Mouse (Mus musculus) CH12.LX (cell line): ENCODE results near the gene Ercc1. TPM values are rescaled to one million over a fixed set of nuclear protein-coding genes. Genes with fewer than 3 reads are reported as not detected.
A peak's percentile ranks its signal among the peaks of the same experiment; 100 is the strongest.

Experiments used
- DNase-seq: peaks from one replicate; pipeline ENCODE4 v3.0.0-alpha.2; 2013; ENCODE audit errors: extremely low read depth
- H3K27ac ChIP-seq: 2 replicates; pipeline ENCODE4 v1.5.1; 2012; ENCODE audit warnings: low read depth, mild to moderate bottlenecking, control low read depth, moderate library complexity; ENCODE audit not compliant: insufficient read depth
- H3K27me3 ChIP-seq: replicated peaks from 2 replicates; pipeline ENCODE3; 2012; ENCODE audit warnings: inconsistent platforms
- H3K36me3 ChIP-seq, 2 experiments: replicated peaks in 1 of 2; 2 replicates each; pipeline versions ENCODE3 to v1.6.1; 2012; ENCODE audit warnings: inconsistent platforms in 1 of 2, low read length in 1 of 2, mild to moderate bottlenecking in 1 of 2, mixed read lengths in 1 of 2, moderate library complexity in 1 of 2; ENCODE audit not compliant: control insufficient read depth in 1 of 2, insufficient read depth in 1 of 2
- H3K4me1 ChIP-seq, 2 experiments: 2 replicates each; pipeline ENCODE4 v1.6.1; 2012; ENCODE audit warnings: inconsistent platforms in 1 of 2, moderate library complexity in 1 of 2; ENCODE audit not compliant: insufficient read depth in 2 of 2, control insufficient read depth in 1 of 2
- H3K4me2 ChIP-seq: 2 replicates; pipeline ENCODE4 v1.6.1; 2012; ENCODE audit warnings: low read depth, mild to moderate bottlenecking, control low read depth; ENCODE audit not compliant: poor library complexity, insufficient read depth, severe bottlenecking
- H3K4me3 ChIP-seq, 3 experiments: fragments of 150-350 bp in 1 of 3; sonication (generic) in 1 of 3; replicated peaks in 1 of 3; 2 replicates each; pipeline versions ENCODE3 to v1.5.1; 2011 to 2012; ENCODE audit warnings: low read depth in 2 of 3, low read length in 2 of 3, mild to moderate bottlenecking in 2 of 3, moderate library complexity in 2 of 3, control low read depth in 1 of 3, improper control_type of control experiment in 1 of 3, inconsistent platforms in 1 of 3, mixed read lengths in 1 of 3; ENCODE audit not compliant: poor library complexity in 1 of 3
- H3K79me2 ChIP-seq: replicated peaks from 2 replicates; pipeline ENCODE4 v1.6.1; 2012; ENCODE audit warnings: mild to moderate bottlenecking, moderate library complexity; ENCODE audit not compliant: control insufficient read depth, poor library complexity, insufficient read depth, severe bottlenecking; ENCODE audit errors: extremely low read depth
- H3K9ac ChIP-seq: 2 replicates; pipeline ENCODE4 v1.6.1; 2012; ENCODE audit warnings: low read depth, mild to moderate bottlenecking, control low read depth, moderate library complexity; ENCODE audit not compliant: insufficient read depth
- H3K9me3 ChIP-seq: replicated peaks from 2 replicates; pipeline ENCODE3; 2012; ENCODE audit warnings: low read length, inconsistent platforms, mixed read lengths
- CTCF ChIP-seq, 2 experiments: IDR thresholded peaks in 1 of 2; conservative IDR thresholded peaks in 1 of 2; 2 replicates each; pipeline ENCODE4 v1.5.1; 2011 to 2012; ENCODE audit warnings: low read depth in 2 of 2, low read length in 2 of 2, improper control_type of control experiment in 1 of 2, inconsistent platforms in 1 of 2, mild to moderate bottlenecking in 1 of 2, moderate library complexity in 1 of 2
- ELF1 ChIP-seq: IDR thresholded peaks from 2 replicates; pipeline ENCODE4 v1.6.1; 2014; ENCODE audit warnings: low read depth, mild to moderate bottlenecking, inconsistent platforms, low read length, improper control_type of control experiment
- ETS1 ChIP-seq: conservative IDR thresholded peaks from 2 replicates; pipeline ENCODE4 v1.6.1; 2012; ENCODE audit warnings: low read depth, mild to moderate bottlenecking, inconsistent platforms, low read length, improper control_type of control experiment, moderate library complexity
- JUND ChIP-seq: conservative IDR thresholded peaks from 2 replicates; pipeline ENCODE4 v1.6.1; 2011; ENCODE audit warnings: low read depth, low read length, improper control_type of control experiment
- KAT2A ChIP-seq: IDR thresholded peaks from 2 replicates; pipeline ENCODE4 v1.6.1; 2012; ENCODE audit warnings: low read length, improper control_type of control experiment, inconsistent platforms; ENCODE audit not compliant: insufficient replicate concordance
- MAX ChIP-seq: IDR thresholded peaks from 2 replicates; pipeline ENCODE4 v1.6.1; 2011; ENCODE audit warnings: low read length, improper control_type of control experiment
- MXI1 ChIP-seq: IDR thresholded peaks from 2 replicates; pipeline ENCODE4 v1.6.1; 2011; ENCODE audit warnings: mild to moderate bottlenecking, low read depth, low read length, improper control_type of control experiment
- NELFE ChIP-seq: IDR thresholded peaks from 2 replicates; pipeline ENCODE4 v1.6.1; 2011; ENCODE audit warnings: low read depth, low read length, improper control_type of control experiment
- NRF1 ChIP-seq: IDR thresholded peaks from 2 replicates; pipeline ENCODE4 v1.6.1; 2014; ENCODE audit warnings: low read depth, mild to moderate bottlenecking, inconsistent platforms, low read length, improper control_type of control experiment, moderate library complexity
- POLR2A ChIP-seq: IDR thresholded peaks from 2 replicates; pipeline ENCODE4 v1.6.1; 2011; ENCODE audit warnings: low read depth, mild to moderate bottlenecking, improper control_type of control experiment, low read length
- RAD21 ChIP-seq: IDR thresholded peaks from 2 replicates; pipeline ENCODE4 v1.6.1; 2011; ENCODE audit warnings: low read depth, mild to moderate bottlenecking, low read length, improper control_type of control experiment, moderate library complexity
- TBP ChIP-seq: conservative IDR thresholded peaks from 2 replicates; pipeline ENCODE4 v1.6.1; 2011; ENCODE audit warnings: low read depth, low read length, improper control_type of control experiment
- ZKSCAN1 ChIP-seq: IDR thresholded peaks from 2 replicates; pipeline ENCODE4 v1.6.1; 2012; ENCODE audit warnings: low read depth, inconsistent platforms, low read length, improper control_type of control experiment, borderline replicate concordance
- dilution Hi-C: fragments of 300-500 bp; cut with MboI; formaldehyde crosslinking; loops from 2 replicates; pipeline ENCODE4 v1.14.3; 2020; ENCODE audit warnings: low sequenced_read_pairs; ENCODE audit not compliant: extremely low pct_unique_long_range_greater_than_20kb, extremely low pct_ligation_motif_present
- in situ Hi-C: fragments of 300-500 bp; cut with MboI; formaldehyde crosslinking; loops from 3 replicates; pipeline ENCODE4 v1.14.3; 2019; ENCODE audit warnings: low sequenced_read_pairs, low pct_ligation_motif_present, low pct_unique_long_range_greater_than_20kb, mixed read lengths
- polyA plus RNA-seq: library from polyadenylated mRNA; unstranded; fragments of >175 nt; gene quantifications from 2 replicates; pipeline ENCODE4 v1.2.1, GENCODE M21; 2012; ENCODE audit warnings: low read depth; ENCODE audit not compliant: insufficient read length
- total RNA-seq, 2 experiments: library from RNA; depleted of rRNA; stranded (reverse); fragments of 300-350 nt in 1 of 2; fragments of >200 nt in 1 of 2; gene quantifications; 2 replicates each; pipeline ENCODE4 v1.2.3; 2012 to 2014

Ercc1 gene
- total and polyA plus RNA-seq, 3 experiments = 26.9 to 28.2 (median 27.7) TPM

- TF ChIP-seq RAD21 (no peak), NELFE (no peak), JUND (no peak), MXI1 (peak; percentile 60; the same call in 1 of the 2 replicates)
Measured at GRCm38 (mm10) chr7:19381377-19382165, 37.0 kb downstream of the Ercc1 start, which contains the start of gene Ercc2 (continued).

GRCm38 (mm10) chr7:19382166-19382541, 37.6 kb downstream of the Ercc1 start:
- dilution Hi-C loops = no loop called here
- no peaks in the 10 kb centered on the region for H3K27me3 ChIP-seq
- H3K9me3 ChIP-seq = no peaks in the 10 kb centered on the region
- in situ Hi-C loops = no loop called here
- H3K9ac ChIP-seq = peak overlapping the region; percentile 69
- peaks cover 24% of the 10 kb centered on the region for H3K79me2 ChIP-seq
- peaks cover 35 to 40% of the 10 kb centered on the region in 2 experiments for H3K36me3 ChIP-seq
- TF ChIP-seq KAT2A = no peak
- no peak for TF ChIP-seq JUND
- 0 out of 2 replicates have a peak, but pooled peaks have one; percentile 15 for TF ChIP-seq NRF1
- no peak for TF ChIP-seq POLR2A
- no peak for TF ChIP-seq CTCF (conservative IDR thresholded peaks at IDR 0.05 in 1 of 2, IDR thresholded peaks at IDR 0.05 in 1 of 2; ENCODE audit: low read depth in 2 of 2, low read length in 2 of 2)
- TF ChIP-seq TBP = no peak
- TF ChIP-seq MAX = no peak
- TF ChIP-seq ZKSCAN1 = no peak
- TF ChIP-seq ELF1 = peak; percentile 32; the same call in 1 of the 2 replicates
- no peak for TF ChIP-seq ETS1
- TF ChIP-seq, all 38 proteins: peak for 2
- Histone ChIP-seq H3K4me3 (peak overlapping the region; percentile 60 to 88 (median 84)), H3K27ac (no peak overlapping the region), H3K4me2 (peak overlapping the region; percentile 79), H3K4me1 (peaks cover 3 to 9% of the 10 kb centered on the region in 2 experiments; a peak in 3 of 4 replicates)
- DNase-seq = no peak

- H3K27me3 ChIP-seq = no peaks in the 10 kb centered on the region
- TF ChIP-seq MXI1 = no peak
- TF ChIP-seq, all 38 proteins: peak for 0
- H3K27ac ChIP-seq = no peak overlapping the region
- in situ Hi-C loops = no loop called here
- H3K9me3 ChIP-seq = no peaks in the 10 kb centered on the region
- peaks cover 48 to 54% of the 10 kb centered on the region in 2 experiments for H3K36me3 ChIP-seq
- H3K4me3 ChIP-seq = no peak overlapping the region
- H3K4me2 ChIP-seq = no peak overlapping the region
- peaks cover 3 to 9% of the 10 kb centered on the region in 2 experiments; a peak in 3 of 4 replicates for H3K4me1 ChIP-seq
- H3K79me2 ChIP-seq = peaks cover 24% of the 10 kb centered on the region
- H3K9ac ChIP-seq = no peak overlapping the region
- dilution Hi-C loops = no loop called here
- no peak for DNase-seq
Measured at GRCm38 (mm10) chr7:19383708-19384107, 39.1 kb downstream of the Ercc1 start.
